Mouse (Mus musculus) stomach, postnatal 0 days (tissue): ENCODE results near the gene Gm29609. TPM values are rescaled to one million over a fixed set of nuclear protein-coding genes. Genes with fewer than 3 reads are reported as not detected.

Experiments used
- ATAC-seq: fragments of 200-750 bp; cut with Nextera tagmentation; 2 replicates; pipeline ENCODE4 v1.8.0; 2017; ENCODE audit not compliant: low FRiP score, low TSS enrichment
- DNase-seq: peaks from one replicate; pipeline ENCODE4 v3.0.0-alpha.2; 2016; ENCODE audit warnings: low spot score
- H3K27ac ChIP-seq: fragments of 300-500 bp; sonication (generic); replicated peaks from 2 replicates; pipeline ENCODE4 v1.5.1; 2014; ENCODE audit warnings: mild to moderate bottlenecking, control low read depth
- H3K27me3 ChIP-seq: fragments of 300-500 bp; sonication (generic); 2 replicates; pipeline ENCODE4 v1.6.1; 2014; ENCODE audit warnings: low read length; ENCODE audit not compliant: control insufficient read depth, insufficient read depth
- H3K36me3 ChIP-seq: fragments of 300-500 bp; sonication (generic); 2 replicates; pipeline ENCODE4 v1.6.1; 2014; ENCODE audit warnings: low read length, mixed read lengths; ENCODE audit not compliant: control insufficient read depth, insufficient read depth
- H3K4me1 ChIP-seq: fragments of 300-500 bp; sonication (generic); replicated peaks from 2 replicates; pipeline ENCODE4 v1.6.1; 2014; ENCODE audit warnings: antibody characterized with exemption; ENCODE audit not compliant: control insufficient read depth, insufficient read depth
- H3K4me2 ChIP-seq: fragments of 300-500 bp; sonication (generic); replicated peaks from 2 replicates; pipeline ENCODE4 v1.6.1; 2014; ENCODE audit warnings: low read depth, mild to moderate bottlenecking, control low read depth, moderate library complexity
- H3K4me3 ChIP-seq: fragments of 300-500 bp; sonication (generic); 2 replicates; pipeline ENCODE4 v1.5.1; 2014; ENCODE audit warnings: low read depth, low read length, control low read depth
- H3K9ac ChIP-seq: fragments of 300-500 bp; sonication (generic); 2 replicates; pipeline ENCODE4 v1.6.1; 2014; ENCODE audit warnings: mild to moderate bottlenecking, low read length, control low read depth, mixed read lengths
- H3K9me3 ChIP-seq: fragments of 300-500 bp; sonication (generic); 2 replicates; pipeline ENCODE4 v1.6.1; 2016; ENCODE audit warnings: low read length; ENCODE audit not compliant: control insufficient read depth
- CTCF ChIP-seq: IDR thresholded peaks from 2 replicates; pipeline ENCODE4 v1.5.1; 2016; ENCODE audit warnings: antibody characterized with exemption, low read depth, mild to moderate bottlenecking, moderate library complexity
- EP300 ChIP-seq: optimal IDR thresholded peaks from 2 replicates; pipeline ENCODE3; 2016; ENCODE audit warnings: antibody characterized with exemption
- WGBS: fragments of 180-500 bp; shearing (Covaris S2); extraction: QIAGEN DNeasy Blood & Tissue Kit; methylation state at CpG from one replicate; pipeline ENCODE4 v1.1.7; 2014; 5-methylcytosine and 5-hydroxymethylcytosine counted together
- polyA plus RNA-seq: library from polyadenylated mRNA; unstranded; fragments of >200 nt; fragmentation: Nextera tagmentation; extraction: Ambion mirVana; gene quantifications from 2 replicates; pipeline ENCODE4 v1.2.1, GENCODE M21; 2015

Gm29609 gene
- polyA plus RNA-seq, 1 experiment from 2014 or later = 0.57 TPM

- DNase-seq (peak; percentile 93), ATAC-seq (peak; percentile 79)
- WGBS = 10% methylated on average over 42 of the region's 42 CpGs
- Histone ChIP-seq H3K36me3 (peaks cover 36% of the 10 kb centered on the region), H3K4me1 (0 out of 2 replicates have a peak, but pooled peaks cover 3% of the 10 kb centered on the region), H3K27me3 (no peaks in the 10 kb centered on the region), H3K4me3 (peak overlapping the region; percentile 87), H3K9me3 (no peaks in the 10 kb centered on the region), H3K4me2 (peak overlapping the region; percentile 80), H3K9ac (peak overlapping the region; percentile 82), H3K27ac (peak overlapping the region; percentile 88)
- no peak for TF ChIP-seq EP300
- no peak for TF ChIP-seq CTCF
Measured at GRCm38 (mm10) chr5:31192045-31192938, 12.6 kb upstream of the Gm29609 start.

DNA sequence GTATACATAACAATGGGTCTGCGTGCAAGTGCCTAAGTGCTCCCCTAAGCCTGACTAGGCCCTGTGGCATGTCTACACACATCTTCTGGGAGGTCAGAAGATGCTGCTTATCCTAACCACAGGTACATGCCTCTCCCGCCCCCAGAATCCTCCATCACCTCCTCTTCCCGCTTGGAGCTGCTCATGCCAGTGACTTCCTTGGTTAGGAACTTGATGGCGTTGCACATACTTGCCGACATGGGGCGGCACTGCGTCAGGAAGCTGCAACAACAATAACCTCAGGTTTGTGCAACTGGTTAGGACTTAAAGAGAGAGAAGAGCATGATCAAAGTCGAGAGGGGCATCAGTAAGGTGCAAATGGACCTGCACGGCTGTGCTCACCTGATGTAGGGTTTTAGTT lies 10.5 kb upstream of the Gm29609 start:
- H3K4me2 ChIP-seq = no peak overlapping the region
- DNase-seq = no peak
- ATAC-seq = no peak
- peaks cover 25% of the 10 kb centered on the region; the same call in 1 of the 2 replicates for H3K36me3 ChIP-seq
- H3K9ac ChIP-seq = no peak overlapping the region
- 0 out of 2 replicates have a peak, but pooled peaks cover 3% of the 10 kb centered on the region for H3K4me1 ChIP-seq
- H3K27ac ChIP-seq = no peak overlapping the region
- TF ChIP-seq EP300 (no peak), CTCF (no peak)
- H3K27me3 ChIP-seq = no peaks in the 10 kb centered on the region
- 85% methylated on average over 9 of the region's 9 CpGs for WGBS
- H3K9me3 ChIP-seq = no peaks in the 10 kb centered on the region
- H3K4me3 ChIP-seq = no peak overlapping the region

DNA sequence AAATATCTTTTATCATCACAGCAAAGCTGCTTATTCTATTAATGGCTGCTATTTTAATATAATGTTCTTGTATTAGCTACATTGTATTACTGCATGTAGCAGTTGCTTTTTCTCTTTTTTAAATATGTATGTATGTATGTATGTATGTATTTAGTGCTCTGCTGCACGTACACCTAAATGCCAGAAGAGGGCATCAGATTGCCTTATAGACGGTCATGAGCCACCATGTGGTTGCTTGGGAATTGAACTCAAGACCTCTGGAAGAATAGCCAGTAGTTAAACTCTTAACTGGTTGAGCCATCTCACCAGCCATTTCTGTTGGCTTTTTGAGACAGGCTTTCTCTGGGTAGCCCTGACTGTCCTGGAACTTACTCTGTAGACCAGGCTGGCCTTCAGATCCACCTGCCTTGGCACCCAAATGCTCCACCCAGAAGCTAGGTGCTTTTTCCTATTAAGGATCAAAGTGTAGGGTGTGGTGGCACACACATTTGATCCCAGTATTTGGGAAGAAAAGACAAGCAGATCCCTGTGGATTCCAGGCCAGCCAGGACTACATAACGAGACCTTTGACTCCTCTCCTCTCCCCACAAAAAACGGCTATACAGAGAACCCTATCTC lies 8.6 kb upstream of the Gm29609 start:
- WGBS = 64% methylated on average over 4 of the region's 4 CpGs
- Histone ChIP-seq H3K27me3 (no peaks in the 10 kb centered on the region), H3K4me3 (no peak overlapping the region), H3K27ac (no peak overlapping the region), H3K4me1 (no peaks in the 10 kb centered on the region), H3K36me3 (peaks cover 22% of the 10 kb centered on the region; the same call in 1 of the 2 replicates), H3K9me3 (no peaks in the 10 kb centered on the region), H3K9ac (no peak overlapping the region), H3K4me2 (no peak overlapping the region)
- TF ChIP-seq EP300 (no peak), CTCF (peak; percentile 66)
- no peak for ATAC-seq
- DNase-seq = no peak

- no peaks in the 10 kb centered on the region for H3K27me3 ChIP-seq
- no peak overlapping the region for H3K27ac ChIP-seq
- no peak overlapping the region for H3K9ac ChIP-seq
- ATAC-seq (no peak), DNase-seq (no peak)
- H3K4me2 ChIP-seq = no peak overlapping the region
- no peak for TF ChIP-seq EP300
- no peak for TF ChIP-seq CTCF
- 43% methylated on average over 4 of the region's 4 CpGs for WGBS
- H3K4me3 ChIP-seq = no peak overlapping the region
- no peaks in the 10 kb centered on the region for H3K9me3 ChIP-seq
- H3K4me1 ChIP-seq = no peaks in the 10 kb centered on the region
- H3K36me3 ChIP-seq = peaks cover 14% of the 10 kb centered on the region; the same call in 1 of the 2 replicates
Measured at GRCm38 (mm10) chr5:31183678-31184077, 4.0 kb upstream of the Gm29609 start.

- Histone ChIP-seq H3K27ac (no peak overlapping the region), H3K36me3 (no peaks in the 10 kb centered on the region), H3K4me2 (no peak overlapping the region), H3K27me3 (no peaks in the 10 kb centered on the region), H3K9ac (no peak overlapping the region), H3K4me3 (no peak overlapping the region), H3K4me1 (no peaks in the 10 kb centered on the region), H3K9me3 (no peaks in the 10 kb centered on the region)
- ATAC-seq (no peak), DNase-seq (no peak)
- TF ChIP-seq CTCF (no peak), EP300 (no peak)
- 88% methylated on average over 9 of the region's 9 CpGs for WGBS
Measured at GRCm38 (mm10) chr5:31181183-31181770, 1.6 kb upstream of the Gm29609 start.
